Mouse (Mus musculus) CH12.LX (cell line): Measurements from ENCODE around the gene Pappa2. TPM values are rescaled to one million over a fixed set of nuclear protein-coding genes. Genes with fewer than 3 reads are reported as not detected.

Experiments
- DNase-seq: peaks from one replicate; pipeline ENCODE4 v3.0.0-alpha.2; 2013; ENCODE audit errors: extremely low read depth
- H3K27ac ChIP-seq: 2 replicates; pipeline ENCODE4 v1.5.1; 2012; ENCODE audit warnings: low read depth, mild to moderate bottlenecking, control low read depth, moderate library complexity; ENCODE audit not compliant: insufficient read depth
- H3K27me3 ChIP-seq: replicated peaks from 2 replicates; pipeline ENCODE3; 2012; ENCODE audit warnings: inconsistent platforms
- H3K36me3 ChIP-seq, 2 experiments: replicated peaks in 1 of 2; 2 replicates each; pipeline versions ENCODE3 to v1.6.1; 2012; ENCODE audit warnings: inconsistent platforms in 1 of 2, low read length in 1 of 2, mild to moderate bottlenecking in 1 of 2, mixed read lengths in 1 of 2, moderate library complexity in 1 of 2; ENCODE audit not compliant: control insufficient read depth in 1 of 2, insufficient read depth in 1 of 2
- H3K4me1 ChIP-seq, 2 experiments: 2 replicates each; pipeline ENCODE4 v1.6.1; 2012; ENCODE audit warnings: inconsistent platforms in 1 of 2, moderate library complexity in 1 of 2; ENCODE audit not compliant: insufficient read depth in 2 of 2, control insufficient read depth in 1 of 2
- H3K4me2 ChIP-seq: 2 replicates; pipeline ENCODE4 v1.6.1; 2012; ENCODE audit warnings: low read depth, mild to moderate bottlenecking, control low read depth; ENCODE audit not compliant: poor library complexity, insufficient read depth, severe bottlenecking
- H3K4me3 ChIP-seq, 3 experiments: fragments of 150-350 bp in 1 of 3; sonication (generic) in 1 of 3; replicated peaks in 1 of 3; 2 replicates each; pipeline versions ENCODE3 to v1.5.1; 2011 to 2012; ENCODE audit warnings: low read depth in 2 of 3, low read length in 2 of 3, mild to moderate bottlenecking in 2 of 3, moderate library complexity in 2 of 3, control low read depth in 1 of 3, improper control_type of control experiment in 1 of 3, inconsistent platforms in 1 of 3, mixed read lengths in 1 of 3; ENCODE audit not compliant: poor library complexity in 1 of 3
- H3K79me2 ChIP-seq: replicated peaks from 2 replicates; pipeline ENCODE4 v1.6.1; 2012; ENCODE audit warnings: mild to moderate bottlenecking, moderate library complexity; ENCODE audit not compliant: control insufficient read depth, poor library complexity, insufficient read depth, severe bottlenecking; ENCODE audit errors: extremely low read depth
- H3K9ac ChIP-seq: 2 replicates; pipeline ENCODE4 v1.6.1; 2012; ENCODE audit warnings: low read depth, mild to moderate bottlenecking, control low read depth, moderate library complexity; ENCODE audit not compliant: insufficient read depth
- H3K9me3 ChIP-seq: replicated peaks from 2 replicates; pipeline ENCODE3; 2012; ENCODE audit warnings: low read length, inconsistent platforms, mixed read lengths
- BHLHE40 ChIP-seq: IDR thresholded peaks from 2 replicates; pipeline ENCODE4 v1.6.1; 2011; ENCODE audit warnings: mild to moderate bottlenecking, low read depth, low read length, improper control_type of control experiment
- CHD1 ChIP-seq: IDR thresholded peaks from 2 replicates; pipeline ENCODE4 v1.6.1; 2012; ENCODE audit warnings: low read depth, low read length, improper control_type of control experiment, inconsistent platforms
- E2F4 ChIP-seq: IDR thresholded peaks from 2 replicates; pipeline ENCODE4 v1.6.1; 2011; ENCODE audit warnings: low read depth, low read length, improper control_type of control experiment; ENCODE audit not compliant: insufficient replicate concordance
- ELF1 ChIP-seq: IDR thresholded peaks from 2 replicates; pipeline ENCODE4 v1.6.1; 2014; ENCODE audit warnings: low read depth, mild to moderate bottlenecking, inconsistent platforms, low read length, improper control_type of control experiment
- EP300 ChIP-seq: IDR thresholded peaks from 2 replicates; pipeline ENCODE4 v1.6.1; 2011; ENCODE audit warnings: low read length, improper control_type of control experiment
- GABPA ChIP-seq: IDR thresholded peaks from 2 replicates; pipeline ENCODE4 v1.6.1; 2012; ENCODE audit warnings: low read depth, low read length, improper control_type of control experiment, inconsistent platforms; ENCODE audit not compliant: insufficient replicate concordance
- IRF4 ChIP-seq: IDR thresholded peaks from 2 replicates; pipeline ENCODE4 v1.6.1; 2014; ENCODE audit warnings: low read depth, mild to moderate bottlenecking, inconsistent platforms, low read length, improper control_type of control experiment
- JUND ChIP-seq: conservative IDR thresholded peaks from 2 replicates; pipeline ENCODE4 v1.6.1; 2011; ENCODE audit warnings: low read depth, low read length, improper control_type of control experiment
- MAX ChIP-seq: IDR thresholded peaks from 2 replicates; pipeline ENCODE4 v1.6.1; 2011; ENCODE audit warnings: low read length, improper control_type of control experiment
- MYC ChIP-seq: IDR thresholded peaks from 2 replicates; pipeline ENCODE4 v1.6.1; 2011; ENCODE audit warnings: low read depth, mild to moderate bottlenecking, improper control_type of control experiment, low read length
- PAX5 ChIP-seq: IDR thresholded peaks from 2 replicates; pipeline ENCODE4 v1.6.1; 2012; ENCODE audit warnings: low read length, inconsistent platforms, mixed read lengths
- POLR2AphosphoS2 ChIP-seq: IDR thresholded peaks from 2 replicates; pipeline ENCODE4 v1.6.1; 2011; ENCODE audit warnings: low read depth, low read length, improper control_type of control experiment
- RAD21 ChIP-seq: IDR thresholded peaks from 2 replicates; pipeline ENCODE4 v1.6.1; 2011; ENCODE audit warnings: low read depth, mild to moderate bottlenecking, low read length, improper control_type of control experiment, moderate library complexity
- RCOR1 ChIP-seq: conservative IDR thresholded peaks from 2 replicates; pipeline ENCODE4 v1.6.1; 2012; ENCODE audit warnings: low read depth, mild to moderate bottlenecking, inconsistent platforms, low read length, improper control_type of control experiment
- SIN3A ChIP-seq: IDR thresholded peaks from 2 replicates; pipeline ENCODE4 v1.6.1; 2012; ENCODE audit warnings: low read length, improper control_type of control experiment, inconsistent platforms
- TBP ChIP-seq: conservative IDR thresholded peaks from 2 replicates; pipeline ENCODE4 v1.6.1; 2011; ENCODE audit warnings: low read depth, low read length, improper control_type of control experiment
- TCF12 ChIP-seq: IDR thresholded peaks from 2 replicates; pipeline ENCODE4 v1.6.1; 2014; ENCODE audit warnings: low read depth, mild to moderate bottlenecking, inconsistent platforms, low read length, improper control_type of control experiment
- USF1 ChIP-seq: IDR thresholded peaks from 2 replicates; pipeline ENCODE4 v1.6.1; 2014; ENCODE audit warnings: low read depth, mild to moderate bottlenecking, inconsistent platforms, low read length, improper control_type of control experiment
- ZC3H11A ChIP-seq: IDR thresholded peaks from 2 replicates; pipeline ENCODE4 v1.6.1; 2012; ENCODE audit warnings: low read depth, mild to moderate bottlenecking, inconsistent platforms, low read length, improper control_type of control experiment
- ZMIZ1 ChIP-seq: IDR thresholded peaks from 2 replicates; pipeline ENCODE4 v1.6.1; 2012; ENCODE audit warnings: low read depth, mild to moderate bottlenecking, inconsistent platforms, low read length, improper control_type of control experiment
- dilution Hi-C: fragments of 300-500 bp; cut with MboI; formaldehyde crosslinking; loops from 2 replicates; pipeline ENCODE4 v1.14.3; 2020; ENCODE audit warnings: low sequenced_read_pairs; ENCODE audit not compliant: extremely low pct_unique_long_range_greater_than_20kb, extremely low pct_ligation_motif_present
- in situ Hi-C: fragments of 300-500 bp; cut with MboI; formaldehyde crosslinking; loops from 3 replicates; pipeline ENCODE4 v1.14.3; 2019; ENCODE audit warnings: low sequenced_read_pairs, low pct_ligation_motif_present, low pct_unique_long_range_greater_than_20kb, mixed read lengths
- polyA plus RNA-seq: library from polyadenylated mRNA; unstranded; fragments of >175 nt; gene quantifications from 2 replicates; pipeline ENCODE4 v1.2.1, GENCODE M21; 2012; ENCODE audit warnings: low read depth; ENCODE audit not compliant: insufficient read length
- total RNA-seq, 2 experiments: library from RNA; depleted of rRNA; stranded (reverse); fragments of 300-350 nt in 1 of 2; fragments of >200 nt in 1 of 2; gene quantifications; 2 replicates each; pipeline ENCODE4 v1.2.3; 2012 to 2014

Gene Pappa2
- total and polyA plus RNA-seq, 3 experiments, result 0.17 to 1.3 (median 0.20) TPM

DNA sequence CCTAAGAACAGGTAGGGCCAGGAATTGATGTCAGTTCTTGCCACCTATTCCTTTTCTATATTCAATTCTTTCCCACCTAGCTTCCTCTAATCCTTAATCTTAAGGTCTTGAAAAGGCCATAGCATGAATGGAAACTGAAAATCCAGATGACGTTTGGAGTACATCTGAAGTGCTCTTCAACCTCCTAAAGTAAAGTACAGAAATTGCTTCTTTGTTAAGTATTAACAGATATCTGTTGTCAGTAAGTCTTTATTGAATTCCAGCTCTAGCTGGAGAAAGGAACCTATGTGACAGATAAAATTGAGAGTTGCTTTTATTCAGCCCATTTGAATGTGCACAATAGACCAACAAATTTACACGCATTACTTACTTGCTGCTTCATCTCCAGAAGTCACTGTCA is 280.1 kb downstream of the Pappa2 start:
- H3K9ac ChIP-seq, result no peak overlapping the region
- no peak for TF ChIP-seq RCOR1
- no peak for TF ChIP-seq SIN3A
- TF ChIP-seq EP300, result no peak
- TF ChIP-seq TCF12, result no peak
- no peak for TF ChIP-seq ELF1
- dilution Hi-C loops (no loop called here), in situ Hi-C loops (no loop called here)
- no peak overlapping the region for H3K27ac ChIP-seq
- no peak overlapping the region for H3K4me3 ChIP-seq
- H3K27me3 ChIP-seq, result no peaks in the 10 kb centered on the region
- H3K4me2 ChIP-seq, result no peak overlapping the region
- H3K9me3 ChIP-seq, result no peaks in the 10 kb centered on the region
- no peak for DNase-seq
- H3K79me2 ChIP-seq, result no peaks in the 10 kb centered on the region
- H3K36me3 ChIP-seq, result no peaks in the 10 kb centered on the region
- peaks cover 6 to 12% of the 10 kb centered on the region in 2 experiments; a peak in 2 of 4 replicates for H3K4me1 ChIP-seq

GRCm38 (mm10) chr1:158699276-158699675 is 281.0 kb downstream of the Pappa2 start:
- peaks cover 6 to 12% of the 10 kb centered on the region in 2 experiments; a peak in 2 of 4 replicates for H3K4me1 ChIP-seq
- H3K36me3 ChIP-seq, result no peaks in the 10 kb centered on the region
- no peak for DNase-seq
- in situ Hi-C loops (no loop called here), dilution Hi-C loops (no loop called here)
- H3K4me2 ChIP-seq, result no peak overlapping the region
- no peak overlapping the region for H3K9ac ChIP-seq
- TF ChIP-seq JUND, result no peak
- TF ChIP-seq RAD21, result no peak
- no peak for TF ChIP-seq MAX
- no peak for TF ChIP-seq TBP
- no peak for TF ChIP-seq USF1
- TF ChIP-seq POLR2AphosphoS2, result no peak
- TF ChIP-seq CHD1, result no peak
- no peak for TF ChIP-seq RCOR1
- no peak for TF ChIP-seq PAX5
- TF ChIP-seq BHLHE40, result no peak
- no peak for TF ChIP-seq ZMIZ1
- no peak for TF ChIP-seq ZC3H11A
- no peak for TF ChIP-seq GABPA
- no peak for TF ChIP-seq E2F4
- TF ChIP-seq IRF4, result no peak
- no peak for TF ChIP-seq MYC
- no peak overlapping the region for H3K27ac ChIP-seq
- H3K27me3 ChIP-seq, result no peaks in the 10 kb centered on the region
- no peak overlapping the region for H3K4me3 ChIP-seq
- no peaks in the 10 kb centered on the region for H3K79me2 ChIP-seq
- H3K9me3 ChIP-seq, result no peaks in the 10 kb centered on the region
